Mouse (Mus musculus): ENCODE results near the gene Nat10.

Nat10 gene

GRCm38 (mm10) chr2:103692810-103693209, 68.3 kb downstream of the Nat10 start:
- no peak for DNase-seq (ENCODE audit: low read depth, low spot score)

GRCm38 (mm10) chr2:103691278-103691677, 69.8 kb downstream of the Nat10 start:
- no peak for DNase-seq (ENCODE audit: low read depth, low spot score)

DNA sequence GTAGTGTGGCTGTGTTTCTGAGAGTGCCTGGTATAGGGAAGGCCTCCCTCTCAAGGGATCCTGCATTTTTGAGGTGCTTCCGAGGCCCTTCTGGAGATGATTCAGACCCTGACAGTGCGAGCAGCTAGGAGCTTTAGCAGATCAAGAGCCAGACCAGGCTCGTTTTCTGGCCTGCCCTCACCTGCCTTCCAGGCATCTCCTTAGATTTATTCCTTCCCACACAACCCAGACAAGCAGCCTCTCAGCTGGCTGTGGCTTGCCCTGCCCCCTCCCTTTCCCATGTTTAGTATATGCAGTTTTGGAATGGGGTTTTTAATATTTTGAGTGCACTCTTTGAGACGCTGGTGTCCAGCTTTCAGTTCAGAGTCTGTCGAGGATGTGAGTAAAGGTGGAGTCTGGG, 70.2 kb downstream of the Nat10 start:
- no peak for DNase-seq (ENCODE audit: low read depth, low spot score)

DNA sequence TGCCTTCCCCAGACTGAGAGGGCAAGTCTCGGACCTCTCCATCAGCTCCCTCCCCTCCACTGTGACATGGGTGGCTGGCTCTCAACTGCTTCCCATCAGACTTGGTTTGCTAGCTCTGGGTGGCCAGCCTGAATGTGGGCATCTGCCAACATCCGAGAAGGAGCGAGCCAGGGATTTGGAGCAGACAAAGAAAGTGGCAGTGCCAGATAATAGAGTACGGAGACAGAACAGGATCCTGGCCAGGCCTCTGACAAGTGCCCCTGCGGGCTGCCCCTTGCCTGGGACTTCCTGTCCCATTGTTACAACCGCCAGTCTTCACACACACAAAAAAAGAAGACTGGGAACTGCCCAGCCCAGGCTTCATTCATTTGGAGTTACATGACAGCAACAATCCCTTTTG, 70.6 kb downstream of the Nat10 start:
- no peak for DNase-seq (ENCODE audit: low read depth, low spot score)

DNA sequence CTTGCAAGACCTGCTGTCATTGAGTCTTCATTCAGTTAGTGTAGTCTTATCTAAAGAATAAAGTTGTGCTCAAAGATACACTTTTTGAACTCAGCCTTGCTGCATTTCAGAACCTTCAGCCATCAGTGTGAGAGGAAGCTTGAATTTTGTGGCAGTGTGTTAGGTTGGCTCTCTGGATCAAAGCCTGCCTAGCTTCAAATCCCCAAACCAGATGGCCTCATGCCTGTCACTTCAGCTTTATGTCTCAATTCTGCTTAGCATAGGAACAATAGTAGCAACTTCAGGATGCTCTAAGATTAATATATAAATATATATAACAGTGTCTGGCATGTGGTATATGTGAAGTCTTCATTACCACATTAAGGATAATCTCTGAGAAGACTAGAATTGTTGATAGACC, 73.2 kb downstream of the Nat10 start:
- DNase-seq (ENCODE audit: low read depth, low spot score), result no peak

- DNase-seq (ENCODE audit: low read depth, low spot score), result no peak
These were observed 73.9 kb downstream of the Nat10 start for GRCm38 (mm10) chr2:103687143-103687542.

GRCm38 (mm10) chr2:103685581-103685980, 75.5 kb downstream of the Nat10 start:
- no peak for DNase-seq (ENCODE audit: low read depth, low spot score)

DNA sequence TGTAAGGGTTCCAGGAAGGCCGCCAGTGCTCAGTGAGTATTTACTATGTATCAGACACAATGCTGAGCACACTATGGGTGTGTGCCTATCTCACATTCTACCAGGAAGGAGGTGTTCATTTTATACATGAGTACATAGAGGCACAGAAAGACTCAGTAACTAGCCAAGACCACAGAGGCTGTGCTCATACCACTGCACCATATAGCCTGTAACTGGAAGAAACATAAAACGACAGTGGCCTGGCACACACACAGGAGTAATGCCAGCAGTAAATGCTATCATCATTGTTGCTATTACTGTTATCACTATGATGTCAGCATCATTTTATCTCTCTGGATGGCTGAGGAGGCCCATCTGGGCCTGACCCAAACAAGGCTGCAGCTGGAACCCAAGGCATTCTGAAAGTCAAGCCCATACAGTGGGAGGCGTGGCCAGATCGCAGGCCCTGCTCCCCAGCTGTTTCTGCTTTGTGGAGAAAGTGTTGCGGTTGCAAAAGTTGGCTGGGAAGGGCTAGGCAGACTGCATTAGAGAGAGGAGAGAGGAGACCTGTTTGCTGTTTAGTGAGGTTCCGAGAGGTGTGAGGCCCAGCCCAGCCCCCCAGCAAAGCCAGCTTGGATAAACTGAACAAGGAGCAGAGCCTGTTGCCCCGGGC, 76.0 kb downstream of the Nat10 start:
- peak; percentile 51 for DNase-seq (ENCODE audit: low read depth, low spot score)

- DNase-seq (ENCODE audit: low read depth, low spot score), result peak; percentile 62
These were observed 76.6 kb downstream of the Nat10 start for GRCm38 (mm10) chr2:103684431-103684830.

- DNase-seq (ENCODE audit: low read depth, low spot score), result peak; percentile 74
These were observed 78.1 kb downstream of the Nat10 start for GRCm38 (mm10) chr2:103682927-103683442.

DNA sequence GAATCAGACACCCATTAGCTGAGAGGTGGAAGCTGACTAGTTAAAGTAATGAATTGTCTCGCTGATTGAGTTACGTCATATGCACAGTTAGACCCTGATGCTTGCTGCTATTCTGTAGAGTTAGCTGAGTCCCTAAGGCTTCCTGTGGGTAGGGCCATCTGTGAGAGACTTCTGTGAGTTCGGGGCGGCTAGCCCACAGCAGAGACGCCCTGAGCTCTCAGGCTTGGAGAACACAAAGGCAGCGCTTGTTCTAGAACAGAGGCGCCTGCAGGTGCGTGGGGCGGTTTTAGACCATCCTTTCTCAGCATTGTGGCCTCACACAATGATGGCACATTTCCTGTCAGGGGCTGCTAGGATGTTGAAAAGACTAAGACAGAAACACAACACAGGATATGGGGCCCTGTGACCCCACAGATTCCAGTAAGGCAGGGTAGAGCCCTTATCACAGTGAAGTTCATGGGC, 78.8 kb downstream of the Nat10 start:
- peak; percentile 84 for DNase-seq (ENCODE audit: low read depth, low spot score)

DNA sequence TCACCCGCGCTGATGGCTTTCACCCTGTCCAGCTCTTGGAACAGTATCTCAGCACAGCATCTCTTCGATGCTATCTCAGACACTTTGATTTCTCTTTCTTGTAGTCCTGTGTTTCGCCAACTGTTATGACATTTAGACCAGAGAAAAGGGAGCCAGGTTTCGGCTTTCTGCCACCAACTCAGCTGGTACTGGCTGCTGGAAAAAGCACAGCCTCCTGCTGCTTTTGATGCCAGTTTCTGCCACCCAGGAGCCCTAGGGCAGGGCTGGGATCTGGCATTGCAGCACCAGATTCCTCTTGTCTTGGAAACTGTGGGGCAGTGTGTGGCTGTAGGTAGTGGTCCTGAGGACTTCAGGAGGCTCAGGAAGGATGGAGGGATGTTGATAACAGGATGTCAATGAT, 79.9 kb downstream of the Nat10 start:
- no peak for DNase-seq (ENCODE audit: low read depth, low spot score)

- peak; percentile 29 for DNase-seq (ENCODE audit: low read depth, low spot score)
These were observed 80.5 kb downstream of the Nat10 start for GRCm38 (mm10) chr2:103680364-103681110.

DNA sequence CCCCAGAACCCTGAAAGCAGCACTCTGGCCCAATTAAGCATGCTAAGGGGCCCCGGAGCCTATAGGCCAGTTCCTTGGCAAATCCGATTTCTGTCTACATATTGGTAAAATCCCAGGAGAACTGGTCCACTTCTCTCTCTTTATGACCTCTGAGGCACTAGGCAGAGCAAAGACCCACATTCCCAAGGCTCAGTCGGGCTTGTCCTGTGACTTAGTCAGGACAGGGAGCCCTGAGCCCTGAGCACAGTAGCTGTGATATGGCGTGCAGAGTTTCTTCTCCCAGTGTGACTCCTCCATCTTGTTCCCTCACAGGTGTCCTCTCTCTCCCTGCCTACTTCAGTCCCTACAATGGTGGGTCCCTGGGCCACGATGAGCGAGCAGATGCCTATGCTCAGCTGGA, 82.6 kb downstream of the Nat10 start:
- DNase-seq (ENCODE audit: low read depth, low spot score), result no peak

- DNase-seq (ENCODE audit: low read depth, low spot score), result no peak
These were observed 83.3 kb downstream of the Nat10 start for GRCm38 (mm10) chr2:103677614-103678369.

- DNase-seq (ENCODE audit: low read depth, low spot score), result no peak
These were observed 84.3 kb downstream of the Nat10 start for GRCm38 (mm10) chr2:103676808-103677207.

DNA sequence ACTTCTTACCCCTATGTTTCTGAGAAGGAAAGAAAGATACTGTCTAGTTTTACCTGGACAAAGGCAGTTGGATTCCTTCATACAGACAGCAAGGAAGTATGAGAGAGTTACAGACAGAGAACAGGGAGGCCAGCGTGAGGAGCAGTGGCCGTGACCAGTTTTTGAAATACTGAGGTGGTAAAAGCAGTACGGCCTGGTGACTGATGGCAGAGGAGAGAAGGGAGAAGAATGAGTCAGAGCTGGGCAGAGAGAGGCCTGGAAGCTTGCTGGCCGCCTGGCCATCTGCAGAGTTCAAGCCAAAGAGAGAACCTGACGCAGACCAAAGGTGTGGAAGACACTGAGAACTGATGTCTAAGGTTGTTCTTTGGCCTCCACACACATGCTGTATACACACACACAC, 85.7 kb downstream of the Nat10 start:
- DNase-seq (ENCODE audit: low read depth, low spot score), result no peak

GRCm38 (mm10) chr2:103673609-103674008, 87.5 kb downstream of the Nat10 start:
- no peak for DNase-seq (ENCODE audit: low read depth, low spot score)

DNA sequence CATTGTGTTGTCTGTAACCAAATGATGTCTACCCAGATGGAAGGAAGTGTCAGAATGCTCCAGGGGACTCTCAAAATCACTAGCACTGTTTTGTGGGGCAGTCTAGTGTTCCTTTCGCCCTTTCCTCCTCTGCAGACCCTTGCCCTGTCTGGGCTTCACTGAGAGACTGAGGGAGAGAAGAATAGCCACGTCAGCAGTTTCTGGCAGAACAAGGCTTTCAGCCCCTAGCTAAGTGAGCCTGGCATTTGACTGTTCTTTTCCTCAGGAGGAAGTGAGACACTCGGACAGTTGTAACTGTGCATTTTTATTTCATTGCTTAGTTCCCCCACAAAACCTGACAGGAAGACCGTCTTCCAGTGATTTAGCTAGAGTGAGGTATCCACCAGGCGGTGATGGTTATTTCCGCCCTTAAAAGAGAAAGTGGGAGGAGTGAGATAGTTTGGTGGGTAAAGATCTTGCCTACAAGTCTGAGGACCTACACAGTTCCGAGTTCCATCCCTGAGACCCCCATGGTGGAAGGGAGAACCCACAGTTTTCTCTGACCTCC, 88.4 kb downstream of the Nat10 start:
- peak; percentile 47 for DNase-seq (ENCODE audit: low read depth, low spot score)
